Mouse (Mus musculus) embryonic fibroblast, embryonic 13.5 days (primary cell): ENCODE data around the gene Pmpca. TPM values are rescaled to one million over a fixed set of nuclear protein-coding genes. Genes with fewer than 3 reads are reported as not detected.
A peak's percentile ranks its signal among the peaks of the same experiment; 100 is the strongest.

Experiments
- H3K27ac ChIP-seq: 2 replicates; pipeline ENCODE4 v1.5.1; 2012; ENCODE audit warnings: low read length, control low read depth, inconsistent platforms; ENCODE audit not compliant: insufficient read depth
- H3K4me1 ChIP-seq: 2 replicates; pipeline ENCODE4 v1.6.1; 2011; ENCODE audit warnings: low read length; ENCODE audit not compliant: control insufficient read depth, insufficient read depth
- H3K4me3 ChIP-seq: 2 replicates; pipeline ENCODE4 v1.5.1; 2011; ENCODE audit warnings: mild to moderate bottlenecking, control low read depth, low read length; ENCODE audit not compliant: insufficient read depth
- CTCF ChIP-seq: IDR thresholded peaks from 2 replicates; pipeline ENCODE4 v1.5.1; 2011; ENCODE audit warnings: mild to moderate bottlenecking, control low read depth, low read length, moderate library complexity, borderline replicate concordance; ENCODE audit not compliant: insufficient read depth
- POLR2A ChIP-seq: IDR thresholded peaks from 2 replicates; pipeline ENCODE4 v1.6.1; 2011; ENCODE audit warnings: low read depth, mild to moderate bottlenecking, control low read depth, low read length, moderate library complexity
- polyA plus RNA-seq: library from polyadenylated mRNA; stranded (reverse); fragments of >200 nt; gene quantifications from 2 replicates; pipeline ENCODE4 v1.2.4, GENCODE M21; 2011; ENCODE audit warnings: low read depth; ENCODE audit not compliant: missing spikeins, insufficient read length

Gene Pmpca
- polyA plus RNA-seq, 1 experiment, result 101 TPM

- TF ChIP-seq CTCF, result no peak
- no peak for TF ChIP-seq POLR2A
- H3K27ac ChIP-seq, result no peak overlapping the region
- no peak overlapping the region for H3K4me3 ChIP-seq
- no peaks in the 10 kb centered on the region for H3K4me1 ChIP-seq
These were observed 11.9 kb downstream of the Pmpca start for GRCm38 (mm10) chr2:26401023-26401422.

GRCm38 (mm10) chr2:26402265-26402664 is 13.1 kb downstream of the Pmpca start:
- TF ChIP-seq POLR2A (no peak), CTCF (no peak)
- Histone ChIP-seq H3K27ac (no peak overlapping the region), H3K4me3 (no peak overlapping the region), H3K4me1 (peaks cover 5% of the 10 kb centered on the region)

- peaks cover 12% of the 10 kb centered on the region for H3K4me1 ChIP-seq
- H3K4me3 ChIP-seq, result no peak overlapping the region
- TF ChIP-seq POLR2A (no peak), CTCF (no peak)
- no peak overlapping the region for H3K27ac ChIP-seq
These were observed 14.2 kb downstream of the Pmpca start for GRCm38 (mm10) chr2:26403306-26403705.

- H3K4me1 ChIP-seq, result peaks cover 17% of the 10 kb centered on the region
- H3K27ac ChIP-seq, result peak within 1 kb of the TSS; percentile 16
- peak within 1 kb of the TSS; percentile 58 for H3K4me3 ChIP-seq
- TF ChIP-seq CTCF (peak; percentile 82), POLR2A (peak; percentile 50)
These were observed 19.6 kb downstream of the Pmpca start, which contains the start of gene Inpp5e for GRCm38 (mm10) chr2:26408515-26409356. Gene Inpp5e, minus strand, starts transcription at chr2:26409203.

- H3K4me3 ChIP-seq, result no peak overlapping the region
- H3K27ac ChIP-seq, result no peak overlapping the region
- peaks cover 17% of the 10 kb centered on the region for H3K4me1 ChIP-seq
- no peak for TF ChIP-seq POLR2A
- no peak for TF ChIP-seq CTCF
These were observed 20.2 kb downstream of the Pmpca start for GRCm38 (mm10) chr2:26409362-26409761.

GRCm38 (mm10) chr2:26410091-26410490 is 21.0 kb downstream of the Pmpca start:
- H3K4me3 ChIP-seq, result no peak overlapping the region
- TF ChIP-seq CTCF (no peak), POLR2A (no peak)
- H3K4me1 ChIP-seq, result peaks cover 17% of the 10 kb centered on the region
- H3K27ac ChIP-seq, result no peak overlapping the region

GRCm38 (mm10) chr2:26410931-26411411 is 21.8 kb downstream of the Pmpca start:
- H3K4me3 ChIP-seq, result no peak overlapping the region
- peaks cover 17% of the 10 kb centered on the region for H3K4me1 ChIP-seq
- TF ChIP-seq POLR2A (no peak), CTCF (no peak)
- H3K27ac ChIP-seq, result peak overlapping the region; percentile 53; the same call in 1 of the 2 replicates

- no peak for TF ChIP-seq POLR2A
- no peak for TF ChIP-seq CTCF
- Histone ChIP-seq H3K27ac (no peak overlapping the region), H3K4me1 (no peaks in the 10 kb centered on the region), H3K4me3 (no peak overlapping the region)
These were observed 27.9 kb downstream of the Pmpca start for GRCm38 (mm10) chr2:26417066-26417465.

GRCm38 (mm10) chr2:26418120-26418519 is 29.0 kb downstream of the Pmpca start:
- H3K27ac ChIP-seq, result no peak overlapping the region
- H3K4me1 ChIP-seq, result no peaks in the 10 kb centered on the region
- H3K4me3 ChIP-seq, result no peak overlapping the region
- no peak for TF ChIP-seq CTCF
- TF ChIP-seq POLR2A, result no peak

- no peaks in the 10 kb centered on the region for H3K4me1 ChIP-seq
- no peak overlapping the region for H3K4me3 ChIP-seq
- no peak for TF ChIP-seq CTCF
These were observed 32.8 kb downstream of the Pmpca start for GRCm38 (mm10) chr2:26421969-26422368.

More at GRCm38 (mm10) chr2:26421969-26422368, 32.8 kb downstream of the Pmpca start:
- no peak overlapping the region for H3K27ac ChIP-seq
